Mouse (Mus musculus) kidney, postnatal 4 days (tissue): ENCODE results near the gene Tpcn1.

Experiments used
- DNase-seq, 2 experiments: peaks; one replicate each; pipeline ENCODE4 v3.0.0; 2021; ENCODE audit warnings: mixed read lengths in 2 of 2

Gene Tpcn1

DNA sequence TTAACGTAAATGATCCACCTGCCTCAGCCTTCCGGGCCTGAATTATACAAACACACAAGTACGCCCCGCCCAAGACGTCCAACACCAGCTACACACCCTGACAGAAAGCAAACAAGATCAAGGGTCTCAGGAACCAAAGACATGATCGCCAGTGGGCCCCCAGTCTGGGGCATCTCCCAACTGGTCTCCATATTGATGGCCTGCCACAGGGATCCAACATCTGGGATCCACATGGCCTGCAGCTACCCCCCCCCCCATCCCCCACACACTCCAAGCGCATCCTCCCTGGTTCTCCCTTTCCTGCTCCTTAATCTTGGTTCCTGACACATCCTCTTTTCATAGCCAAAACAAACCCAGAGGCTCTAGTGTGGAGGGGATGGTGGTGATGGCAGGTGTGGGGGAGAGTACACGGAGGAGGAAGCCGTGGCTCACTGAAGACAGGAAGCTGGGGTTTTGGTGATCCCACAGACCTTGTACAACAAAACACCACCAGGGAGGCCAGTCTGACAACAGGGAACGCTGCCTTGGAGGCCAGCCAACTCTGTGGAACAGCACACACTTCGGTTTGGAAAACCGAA is 9.9 kb downstream of the Tpcn1 start:
- peak; percentile 82 to 87 for DNase-seq

DNA sequence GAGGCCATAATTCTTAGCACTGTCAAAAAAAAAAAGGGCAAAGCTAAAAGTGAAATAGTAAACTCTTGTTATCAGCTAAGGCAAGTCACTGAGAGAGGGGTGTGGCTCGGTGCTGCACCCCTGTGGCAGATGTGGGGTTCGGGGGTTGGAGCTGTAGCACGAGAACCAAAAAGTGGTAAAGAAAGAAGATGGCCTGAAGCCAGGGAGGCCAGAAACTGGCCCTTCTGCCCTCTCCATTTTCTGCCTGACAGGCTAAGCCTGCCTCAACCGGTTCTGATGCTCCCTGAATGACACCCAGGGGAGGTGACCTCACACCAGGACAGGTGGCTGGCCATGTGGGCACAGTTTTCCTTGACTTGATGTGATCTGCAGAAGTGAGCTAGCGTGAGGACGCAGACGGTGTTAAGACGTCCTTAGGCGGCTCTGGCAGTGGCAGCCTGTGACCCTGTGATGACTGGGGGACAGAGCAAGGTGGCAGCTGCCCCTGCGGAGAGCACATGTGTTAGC is 10.5 kb downstream of the Tpcn1 start:
- peak in 1 of 2 experiments; percentile 61 for DNase-seq

DNA sequence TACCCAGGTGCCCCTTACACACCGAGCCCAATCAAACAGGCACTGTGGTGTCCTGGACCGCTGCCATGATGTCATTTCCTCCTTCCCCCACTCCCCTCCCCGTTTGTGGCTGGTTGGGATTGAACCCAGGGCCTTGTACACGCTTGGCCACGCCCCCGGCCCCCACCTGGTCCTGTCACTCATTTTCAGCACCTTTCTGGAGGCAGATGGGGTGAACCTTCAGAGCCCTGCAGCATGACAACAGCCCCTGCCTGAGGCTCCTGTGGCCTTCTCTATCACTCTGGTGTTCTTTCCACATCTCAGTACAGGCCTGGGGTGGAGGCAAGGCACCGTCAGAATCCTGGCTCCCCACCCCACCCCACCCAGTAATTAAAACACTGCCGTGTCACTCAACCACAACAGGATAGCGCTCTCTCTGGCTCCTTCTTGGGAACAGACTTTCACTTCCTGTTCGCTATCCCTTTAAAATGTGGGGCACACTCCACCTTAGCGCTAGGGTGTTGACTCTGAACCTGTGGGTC is 11.6 kb downstream of the Tpcn1 start:
- DNase-seq: no peak

DNA sequence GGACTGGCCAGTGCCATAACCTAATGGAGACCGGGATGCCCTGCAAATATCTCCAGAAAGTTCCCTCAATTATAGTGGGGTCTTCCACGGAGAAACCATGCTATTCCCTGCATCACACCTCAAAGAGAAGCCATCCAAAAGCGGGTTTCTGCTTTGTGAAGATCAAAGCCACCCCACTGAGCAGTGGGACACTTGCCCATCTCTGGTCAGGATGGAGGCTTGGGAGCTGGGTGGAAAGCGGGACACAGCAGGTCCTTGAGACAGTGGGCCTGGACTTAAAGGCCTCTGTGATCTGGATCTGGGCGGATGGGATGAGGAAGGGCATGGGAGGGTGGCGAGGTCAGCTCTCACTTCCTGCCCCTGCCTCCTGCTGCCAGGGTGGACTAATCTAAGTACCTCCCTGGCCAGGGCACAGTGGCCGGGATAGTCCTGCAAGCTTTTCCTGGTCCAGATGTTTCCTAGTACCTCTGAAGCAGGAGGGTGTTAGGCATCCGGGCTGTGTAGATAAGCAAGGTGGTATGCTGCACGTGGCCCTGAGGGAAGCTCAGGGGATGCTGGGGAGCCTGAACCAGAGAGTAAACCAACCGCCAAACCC is 13.9 kb downstream of the Tpcn1 start:
- no peak for DNase-seq

DNA sequence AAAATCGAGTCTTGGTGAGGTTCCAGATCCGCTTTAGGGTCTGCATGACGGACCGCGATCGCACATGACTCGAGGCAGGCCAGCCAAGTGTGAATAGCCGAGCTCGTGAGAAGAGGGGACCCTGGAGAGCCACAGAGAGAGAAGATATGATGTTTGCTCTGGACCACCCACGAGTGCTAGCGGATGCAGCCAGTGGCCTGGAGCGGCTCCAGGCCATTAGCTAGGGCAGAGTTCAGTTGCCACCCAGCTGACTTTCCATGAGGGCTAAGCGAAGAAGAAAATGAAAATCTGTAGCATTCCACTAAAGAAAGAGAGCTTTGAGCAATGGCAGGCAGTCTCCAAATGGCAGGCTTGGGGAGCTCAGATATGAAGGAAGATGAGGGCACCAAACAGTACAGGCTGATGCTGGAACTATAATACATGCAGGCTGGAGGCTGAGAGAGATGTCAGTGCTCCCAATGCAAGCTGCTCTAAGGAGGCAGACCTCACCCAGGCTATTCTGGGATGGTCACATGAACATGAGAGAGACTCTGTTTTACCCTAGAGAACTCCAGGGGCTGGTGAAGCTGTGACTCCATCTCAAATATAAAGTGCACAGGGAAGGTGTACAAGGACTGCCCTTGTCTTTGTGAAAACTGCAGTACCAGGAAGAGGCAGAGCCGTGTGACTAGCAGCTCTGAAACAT is 17.3 kb downstream of the Tpcn1 start:
- peak; percentile 69 to 78 for DNase-seq

DNA sequence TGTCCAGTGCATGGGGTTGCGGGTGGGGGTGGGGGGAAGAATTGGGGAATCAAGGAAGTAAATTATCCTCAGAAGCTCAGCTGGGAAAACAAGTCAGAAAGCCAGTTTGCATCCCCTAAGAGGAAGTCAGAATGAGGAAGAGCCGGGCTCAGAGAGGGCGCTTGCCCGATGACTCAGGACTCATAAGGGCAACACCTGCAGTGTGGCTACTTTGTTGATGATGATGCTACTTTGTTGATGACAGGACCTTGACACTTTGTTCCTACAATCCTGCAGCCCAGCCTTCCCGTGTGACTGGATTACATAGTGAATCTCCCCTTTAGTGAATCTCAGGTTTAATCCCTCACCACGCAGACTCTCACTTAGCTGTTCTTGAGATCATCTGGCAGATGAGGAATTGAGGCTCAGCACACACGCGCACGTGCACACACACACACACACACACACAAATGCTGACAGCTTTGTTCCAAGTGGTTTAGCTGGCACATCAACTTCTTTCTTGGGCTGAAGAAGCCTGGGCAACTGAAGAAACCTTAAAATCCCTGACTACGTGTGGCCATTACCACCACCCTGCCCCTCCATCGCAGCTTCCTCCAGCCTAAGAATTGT is 18.1 kb downstream of the Tpcn1 start:
- no peak for DNase-seq

DNA sequence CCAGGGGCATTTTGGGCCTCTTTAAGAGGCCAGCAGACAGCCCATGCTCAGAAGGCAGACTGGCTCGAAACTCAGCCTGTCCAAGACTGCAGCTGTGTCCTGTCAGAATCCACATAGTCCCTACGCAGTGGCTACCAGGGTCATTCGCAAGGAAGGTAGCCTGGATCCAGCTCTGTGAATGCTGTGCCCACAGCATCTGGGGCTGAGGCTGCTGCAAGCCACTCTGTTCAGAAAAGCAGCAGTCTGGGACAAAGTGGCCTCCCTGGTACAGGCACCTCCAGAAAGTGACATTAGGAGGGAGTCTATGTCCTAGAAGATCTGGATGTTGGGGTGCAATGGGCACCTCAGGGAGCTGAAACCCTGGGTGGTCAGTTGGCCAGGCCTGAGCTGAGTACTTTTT is 18.7 kb downstream of the Tpcn1 start:
- DNase-seq: no peak

DNA sequence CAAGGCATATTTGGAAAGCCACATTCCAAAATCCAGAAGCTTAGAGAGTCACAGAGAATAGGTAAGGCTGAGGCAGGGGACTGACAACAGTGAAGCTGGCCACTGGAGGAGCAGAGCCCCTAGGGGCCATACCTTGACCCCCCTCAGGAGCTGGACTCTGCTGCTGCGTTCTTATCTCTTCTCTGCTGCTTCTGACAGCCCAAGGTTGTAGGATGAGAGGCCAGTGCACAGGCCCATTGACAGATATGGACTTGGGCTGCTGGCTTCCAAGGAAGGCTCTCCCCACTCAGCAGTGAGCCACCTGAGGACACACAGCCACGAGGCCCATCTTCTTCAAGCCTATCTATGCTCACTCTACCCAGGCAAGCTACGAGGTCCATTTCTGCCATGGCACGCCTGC is 19.5 kb downstream of the Tpcn1 start:
- no peak for DNase-seq

DNA sequence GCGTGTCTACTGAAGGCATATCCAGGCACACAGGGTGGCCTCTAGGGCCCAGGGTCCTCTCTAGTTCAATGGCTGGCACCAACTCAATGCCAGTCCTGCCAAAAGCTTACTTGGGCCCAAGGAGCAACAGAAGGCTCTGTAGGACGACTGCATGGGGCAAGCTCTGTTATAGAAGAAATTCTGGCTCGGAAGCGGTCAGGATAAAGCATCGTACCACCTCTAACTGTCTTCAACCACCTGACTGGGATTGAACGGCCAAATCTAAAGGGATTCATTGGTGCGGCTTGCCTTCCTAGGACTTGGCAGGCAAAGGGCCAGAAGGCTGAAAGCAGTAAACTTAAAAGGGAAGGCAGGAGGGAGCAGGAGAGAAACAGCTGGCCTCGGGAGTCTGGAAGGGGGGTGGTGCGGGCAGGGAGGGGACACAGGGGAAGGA is 20.1 kb downstream of the Tpcn1 start:
- no peak for DNase-seq

DNA sequence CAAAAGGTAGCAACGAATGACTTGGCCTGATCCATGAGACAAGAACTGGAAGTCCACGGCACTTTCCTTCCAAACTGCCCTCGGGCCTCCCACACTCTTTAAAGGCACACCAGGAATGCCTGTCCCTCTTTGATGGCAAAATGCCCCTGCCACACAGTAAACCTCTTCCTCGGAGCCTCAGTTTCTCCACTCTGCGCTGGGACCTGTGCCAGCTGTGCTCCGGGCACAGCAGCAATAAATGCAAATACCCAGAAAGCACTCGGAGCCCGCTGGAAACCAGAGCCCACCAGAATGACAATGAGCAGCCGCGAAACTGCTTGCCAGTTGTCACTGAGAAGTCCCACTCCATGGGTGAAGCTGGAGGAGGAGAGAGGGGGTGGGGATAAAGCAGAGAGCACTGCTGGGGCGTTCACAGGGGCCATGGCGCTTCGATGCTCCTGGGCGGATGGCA is 20.7 kb downstream of the Tpcn1 start:
- no peak for DNase-seq

DNA sequence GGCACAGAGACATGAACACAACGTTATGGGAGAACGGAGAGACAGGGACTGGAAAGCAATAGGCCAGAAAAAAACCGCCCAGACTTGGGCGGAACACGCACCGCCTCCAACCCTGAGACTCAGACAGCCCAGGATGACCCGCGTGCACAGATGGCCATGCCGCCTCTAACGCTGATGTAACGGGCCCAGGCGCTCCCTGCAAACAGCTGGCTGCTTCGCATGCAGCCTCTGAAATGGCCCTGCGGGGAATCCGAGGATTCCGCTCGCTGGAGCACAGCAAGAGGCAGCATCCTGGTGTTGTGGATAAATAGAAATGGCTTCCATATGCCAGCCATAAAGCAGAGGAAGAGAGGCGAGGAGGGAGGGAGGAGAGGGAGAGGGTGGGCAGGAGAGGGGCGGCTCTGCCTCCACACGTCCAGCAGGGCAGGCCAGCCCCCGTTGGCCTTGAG is 21.2 kb downstream of the Tpcn1 start:
- DNase-seq: peak; percentile 70 to 80

DNA sequence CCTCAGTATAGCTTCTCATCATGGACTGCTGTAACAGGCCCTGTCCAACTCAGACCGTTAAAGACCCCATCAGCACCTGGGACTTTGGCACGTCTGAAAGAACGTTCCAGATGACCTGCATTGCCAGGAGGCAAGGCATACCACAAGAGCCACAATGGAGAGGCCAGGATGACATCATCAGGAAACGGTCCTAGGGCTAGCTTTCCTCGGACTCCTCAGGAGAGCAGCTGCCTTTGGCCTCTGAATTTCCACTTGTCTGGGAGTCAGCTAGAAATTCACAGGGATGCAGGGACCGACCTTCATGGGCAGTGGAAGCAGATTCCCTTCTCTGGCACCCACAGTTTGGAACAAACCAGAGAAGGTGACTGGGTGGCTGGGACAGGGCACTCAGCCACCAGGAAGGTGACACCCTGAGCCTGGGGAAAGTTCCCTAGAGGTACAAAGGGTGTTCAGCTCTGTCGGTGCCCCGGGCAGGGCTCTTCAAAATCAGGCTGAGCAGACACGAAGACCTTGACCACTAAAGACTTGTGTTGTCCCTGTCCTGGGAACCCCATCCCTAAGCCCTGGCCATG is 21.7 kb downstream of the Tpcn1 start:
- peak in 1 of 2 experiments; percentile 21 for DNase-seq

DNA sequence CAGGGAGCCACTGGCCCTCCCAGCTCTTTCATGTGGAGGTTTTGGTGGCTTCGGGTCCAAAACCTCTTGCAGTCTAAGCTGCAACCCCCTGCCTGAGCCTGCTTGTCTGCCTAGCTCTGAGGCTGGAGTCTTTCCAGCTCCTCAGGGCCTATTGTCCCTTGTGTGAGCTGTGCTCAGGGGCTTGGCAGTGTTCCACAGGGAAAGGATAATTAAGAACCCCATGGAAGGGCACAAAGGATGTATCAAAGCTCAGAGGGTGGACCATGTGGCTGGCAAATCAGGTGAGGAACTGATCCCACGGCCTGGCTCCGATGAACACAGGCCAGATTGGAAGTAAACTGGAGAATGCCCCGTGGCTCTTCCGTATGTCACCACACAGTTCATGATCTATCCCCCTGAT is 22.4 kb downstream of the Tpcn1 start:
- peak; percentile 38 to 58 for DNase-seq

DNA sequence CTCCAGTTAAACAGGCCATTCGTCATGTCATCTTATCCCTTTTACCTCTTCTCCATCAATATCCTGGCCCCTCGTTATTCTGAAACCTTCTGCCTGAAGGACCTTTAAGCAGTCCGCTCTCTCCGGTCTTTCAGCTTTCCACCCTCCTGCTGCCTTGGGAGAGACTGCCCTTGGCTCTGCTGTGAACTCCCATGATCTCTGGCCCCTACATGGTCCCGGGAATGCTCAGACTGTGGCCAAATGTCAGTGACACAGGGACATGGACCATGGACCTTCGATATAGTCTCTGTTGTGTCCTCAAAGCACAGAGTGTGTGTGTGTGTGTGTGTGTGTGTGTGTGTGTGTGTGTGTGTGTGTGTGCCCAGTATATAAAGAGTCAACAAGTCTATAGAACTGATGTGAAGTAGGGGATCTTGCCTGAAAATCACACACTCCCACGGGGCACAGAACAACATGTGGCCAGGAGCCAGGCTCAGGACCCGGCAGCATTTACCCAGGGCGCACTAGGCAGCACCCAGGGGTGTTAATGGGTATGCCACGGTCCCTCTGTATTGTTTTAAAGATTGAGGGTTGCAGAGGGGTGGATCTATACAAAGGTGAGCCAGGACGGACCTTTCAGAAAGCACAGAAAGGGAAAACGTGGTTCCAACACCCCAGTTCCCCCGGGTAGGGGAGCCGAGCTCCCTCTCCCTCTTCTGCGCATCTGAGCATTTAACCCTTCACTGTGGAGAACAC is 23.1 kb downstream of the Tpcn1 start:
- DNase-seq: no peak

DNA sequence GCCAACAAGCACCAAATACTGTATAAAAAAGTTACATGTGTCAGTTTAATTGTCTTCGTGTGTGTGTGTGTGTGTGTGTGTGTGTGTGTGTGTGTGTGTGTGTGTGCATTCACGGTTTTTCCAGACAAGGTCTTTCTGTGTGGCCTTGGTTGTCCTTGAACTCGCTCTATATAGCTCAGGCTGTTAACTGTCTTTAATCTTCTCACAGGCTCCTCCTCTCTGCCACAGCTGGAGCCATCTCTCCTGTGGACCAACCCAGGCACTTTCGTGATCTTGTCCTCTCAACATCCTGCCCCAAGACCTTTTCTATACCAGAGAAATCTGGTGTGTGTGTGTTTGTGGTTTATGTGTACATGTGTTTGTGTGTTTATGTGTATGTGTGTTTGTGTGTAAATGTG is 24.6 kb downstream of the Tpcn1 start:
- no peak for DNase-seq

DNA sequence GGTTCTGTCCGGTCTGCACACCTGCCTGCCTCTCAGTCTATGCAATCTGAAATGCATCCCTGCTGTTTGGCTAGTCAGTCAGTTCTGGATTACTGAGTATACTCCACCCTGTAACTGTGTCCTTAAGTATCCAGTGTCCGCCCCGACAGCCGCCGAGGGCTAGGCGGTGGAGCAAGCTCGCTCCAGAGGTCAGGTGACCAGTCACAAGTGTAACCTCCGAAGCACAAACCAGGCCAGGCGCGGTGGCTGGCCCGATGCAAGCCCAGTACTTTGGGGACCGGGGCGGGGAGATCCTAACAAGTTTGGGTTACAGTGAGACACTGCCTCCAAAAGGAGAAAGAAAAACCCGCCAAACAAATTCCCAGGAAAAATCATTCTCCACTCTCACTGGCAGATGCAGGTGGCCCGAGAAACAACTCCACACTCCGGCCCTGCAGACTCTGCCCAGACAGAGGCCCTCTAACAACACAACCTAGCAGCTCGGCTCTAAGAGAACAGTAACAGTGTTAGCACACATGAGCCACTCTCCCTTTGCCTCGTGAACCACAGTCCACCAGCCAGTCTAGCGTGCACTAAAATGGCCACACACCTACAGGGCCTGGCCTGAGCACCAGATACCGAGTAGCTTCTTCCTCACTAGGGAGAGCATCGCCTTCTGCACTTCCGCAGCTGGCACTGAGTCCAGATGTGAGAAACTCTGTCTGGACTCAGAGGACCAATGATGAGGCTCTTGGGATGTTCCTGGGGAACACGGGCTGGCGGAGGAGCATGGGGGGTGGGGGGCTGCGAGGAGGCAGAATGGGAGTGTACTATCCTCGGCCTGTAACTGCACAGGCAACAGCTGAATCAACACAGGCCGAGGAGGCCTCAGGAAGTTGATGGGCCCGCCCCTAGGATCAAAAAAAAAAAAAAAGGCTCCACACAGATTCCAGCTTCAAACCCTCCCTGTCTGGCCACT is 25.2 kb downstream of the Tpcn1 start:
- peak; percentile 79 to 86 for DNase-seq

DNA sequence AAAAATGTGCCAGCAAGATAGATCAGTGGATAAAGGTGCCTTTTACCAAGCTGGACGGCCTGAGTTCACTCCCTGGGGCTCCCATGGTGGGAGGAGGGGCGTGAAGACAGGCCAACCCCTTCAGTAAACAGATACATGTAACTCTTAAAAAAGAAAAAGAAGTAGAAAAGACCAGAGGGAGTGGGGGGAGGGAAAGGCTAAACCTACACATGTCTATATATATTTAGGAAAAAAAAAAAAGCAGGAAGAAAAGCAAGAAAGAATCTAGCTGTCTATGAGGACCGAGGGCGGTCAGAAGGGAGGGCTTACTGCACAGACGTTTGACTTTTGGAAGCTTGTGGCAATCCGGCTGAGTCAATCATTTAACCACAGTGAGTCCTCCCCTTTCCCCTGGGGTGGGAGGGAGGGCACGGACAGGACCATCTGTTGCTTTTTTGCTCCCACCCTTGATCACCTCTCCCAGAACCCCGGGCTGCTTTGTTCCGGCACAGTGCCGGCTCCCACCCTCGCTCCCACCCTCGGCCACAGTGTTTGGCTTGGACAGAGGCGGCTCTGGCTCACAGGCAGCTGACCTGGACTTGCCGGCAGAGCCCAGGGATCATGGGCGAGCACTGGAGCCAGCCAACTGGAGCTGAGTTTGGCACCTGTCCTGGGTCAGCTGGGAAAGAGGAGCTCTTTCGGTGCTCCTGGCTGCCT is 27.7 kb downstream of the Tpcn1 start:
- peak; percentile 83 to 90 for DNase-seq

DNA sequence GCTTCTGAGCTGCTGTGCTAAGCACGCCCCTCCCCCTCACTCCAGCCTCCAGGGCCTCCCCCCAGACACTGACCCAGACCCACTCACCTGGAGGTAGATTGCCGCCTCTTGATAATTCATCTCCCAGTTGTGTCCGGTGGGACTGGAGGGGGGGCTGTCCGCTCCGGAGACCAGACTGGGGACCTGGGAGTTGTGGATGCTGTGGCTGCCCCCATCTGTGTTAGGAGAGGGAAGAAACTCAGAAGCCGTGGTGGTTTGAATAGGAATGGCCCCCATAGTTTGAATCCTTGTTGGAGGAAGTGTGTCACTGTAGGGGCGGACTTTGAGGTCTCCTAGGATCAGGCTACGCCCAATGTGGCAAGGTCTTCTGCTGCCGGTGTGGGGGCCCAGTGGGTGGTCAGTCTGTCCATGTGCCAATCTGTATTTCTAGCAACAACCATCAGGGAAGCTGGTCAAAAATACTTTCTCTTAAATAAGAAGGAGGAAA is 28.3 kb downstream of the Tpcn1 start:
- DNase-seq: peak; percentile 47 to 63

DNA sequence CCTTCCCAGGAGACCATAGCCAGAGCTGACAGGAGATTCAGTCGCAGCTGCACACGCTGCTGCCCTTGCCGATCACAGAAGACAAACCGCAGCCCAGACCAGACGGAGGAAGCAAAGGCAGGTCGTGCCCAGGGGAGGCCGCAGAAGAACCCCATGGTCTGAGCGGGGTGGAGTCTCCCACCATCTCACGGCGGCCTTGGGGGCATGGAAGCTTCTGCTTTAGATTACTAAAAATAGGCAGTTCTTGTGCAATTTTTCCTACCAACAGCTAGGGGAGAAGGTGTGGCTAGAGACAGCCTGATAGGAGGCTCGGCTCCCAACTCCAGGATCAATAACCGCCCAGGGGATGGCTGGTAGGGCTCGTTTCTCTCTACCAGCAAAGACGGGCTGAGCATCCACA is 29.7 kb downstream of the Tpcn1 start:
- DNase-seq: no peak

DNA sequence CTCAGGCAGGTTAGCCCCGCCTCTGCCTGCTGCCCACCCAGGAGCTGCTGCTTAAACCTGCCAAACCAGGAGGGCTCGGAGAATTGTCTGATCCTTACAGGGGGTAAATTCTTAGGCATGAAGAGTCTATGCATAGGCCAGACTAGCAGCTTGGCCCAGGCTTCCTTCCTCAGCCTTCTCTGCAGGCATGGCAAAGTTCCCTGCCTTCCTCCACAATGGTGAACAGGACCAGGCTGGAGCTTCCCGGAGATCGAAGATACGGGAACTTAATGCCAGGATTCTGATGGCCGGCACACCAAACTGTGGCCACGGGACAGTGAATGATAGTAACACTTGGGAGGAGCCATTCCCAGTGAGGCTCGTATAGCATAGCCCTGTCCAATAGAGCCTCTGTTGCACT is 30.4 kb downstream of the Tpcn1 start:
- DNase-seq: no peak
